Mouse (Mus musculus) kidney, adult 2 months (tissue): ENCODE results near the gene Acot5.
"Not testable (repeated sequence)": the region's sequence is repeated elsewhere in the genome, so short reads cannot be mapped to it uniquely, and the experiment has no call there.

ENCODE experiments used
- CTCF ChIP-seq: fragments of 200-500 bp; conservative IDR thresholded peaks from 2 replicates; pipeline ENCODE4 v1.5.1; 2011; ENCODE audit warnings: low read depth, mild to moderate bottlenecking, control low read depth, low read length, moderate library complexity, mixed read lengths; ENCODE audit not compliant: insufficient read depth, insufficient read length
- POLR2A ChIP-seq: fragments of 200-500 bp; IDR thresholded peaks from one replicate; pipeline ENCODE4 v1.6.1; 2011; ENCODE audit warnings: low read depth, low read length, control low read depth

DNA sequence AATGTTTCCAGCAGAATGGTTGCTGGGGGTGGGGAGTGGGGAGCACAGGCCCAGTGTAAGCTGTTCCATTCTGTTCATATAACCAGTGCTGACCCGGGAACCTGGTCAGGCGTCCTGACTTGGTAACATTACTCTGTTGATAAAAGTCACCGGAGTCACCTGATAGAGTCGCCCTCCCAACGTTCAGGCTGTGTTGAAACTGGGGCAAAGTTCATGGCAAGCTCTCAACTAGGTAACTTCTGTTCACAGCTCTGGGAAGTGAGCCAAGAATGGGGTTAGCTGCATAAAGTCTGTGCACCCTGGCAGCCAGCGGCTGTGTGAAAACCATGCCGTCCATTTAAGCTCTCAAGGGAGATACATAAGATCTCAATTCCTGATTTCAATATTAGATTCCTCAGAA lies 48.6 kb upstream of the Acot5 start:
- TF ChIP-seq POLR2A, CTCF: not testable (repeated sequence)
